Mouse (Mus musculus) heart, adult 2 months (tissue): Measurements from ENCODE around the gene Gtf2h3.

Source experiments
- CTCF ChIP-seq: fragments of 200-600 bp; IDR thresholded peaks from 2 replicates; pipeline ENCODE4 v1.8.1; 2022; ENCODE audit warnings: antibody characterized with exemption, mild to moderate bottlenecking, moderate library complexity
- EP300 ChIP-seq: fragments of 200-500 bp; IDR thresholded peaks from 2 replicates; pipeline ENCODE4 v1.6.1; 2011; ENCODE audit warnings: low read depth, low read length, control low read depth; ENCODE audit not compliant: insufficient read depth
- POLR2A ChIP-seq: fragments of 200-500 bp; IDR thresholded peaks from 2 replicates; pipeline ENCODE4 v1.6.1; 2011; ENCODE audit warnings: mild to moderate bottlenecking, low read depth, low read length, control low read depth; ENCODE audit not compliant: insufficient read depth

GRCm38 (mm10) chr5:124536776-124537175 lies 42.2 kb upstream of the Gtf2h3 start:
- TF ChIP-seq CTCF (peak; percentile 50), POLR2A (peak; percentile 49; the same call in 1 of the 2 replicates), EP300 (no peak)
